Mouse (Mus musculus) heart, embryonic 15.5 days (tissue): ENCODE measurements around the gene Ppox. TPM values are rescaled to one million over a fixed set of nuclear protein-coding genes. Genes with fewer than 3 reads are reported as not detected.

ENCODE experiments used
- ATAC-seq: fragments of 200-750 bp; cut with Nextera tagmentation; replicated peaks from 2 replicates; pipeline ENCODE4 v1.8.0; 2017; ENCODE audit warnings: low read depth, moderate TSS enrichment; ENCODE audit not compliant: insufficient number of reproducible peaks, insufficient read depth, low FRiP score
- H3K27ac ChIP-seq: fragments of 300-500 bp; sonication (generic); 2 replicates; pipeline ENCODE4 v1.5.1; 2015; ENCODE audit warnings: mild to moderate bottlenecking, inconsistent platforms
- H3K27me3 ChIP-seq: fragments of 300-500 bp; sonication (generic); 2 replicates; pipeline ENCODE4 v1.6.1; 2015; ENCODE audit warnings: inconsistent platforms
- H3K36me3 ChIP-seq: fragments of 300-500 bp; sonication (generic); 2 replicates; pipeline ENCODE4 v1.6.1; 2015; ENCODE audit warnings: mild to moderate bottlenecking, inconsistent platforms
- H3K4me1 ChIP-seq: fragments of 300-500 bp; sonication (generic); replicated peaks from 2 replicates; pipeline ENCODE4 v1.6.1; 2015; ENCODE audit warnings: inconsistent platforms
- H3K4me2 ChIP-seq: fragments of 300-500 bp; sonication (generic); 2 replicates; pipeline ENCODE4 v1.6.1; 2015; ENCODE audit warnings: inconsistent platforms, mild to moderate bottlenecking, moderate library complexity
- H3K4me3 ChIP-seq: fragments of 300-500 bp; sonication (generic); 2 replicates; pipeline ENCODE4 v1.5.1; 2015; ENCODE audit warnings: mild to moderate bottlenecking, inconsistent platforms
- H3K9ac ChIP-seq: fragments of 300-500 bp; sonication (generic); 2 replicates; pipeline ENCODE4 v1.6.1; 2015; ENCODE audit warnings: mild to moderate bottlenecking, inconsistent platforms
- H3K9me3 ChIP-seq: fragments of 300-500 bp; sonication (generic); replicated peaks from 2 replicates; pipeline ENCODE4 v1.6.1; 2016; ENCODE audit warnings: inconsistent platforms
- WGBS: fragments of 180-500 bp; shearing (Covaris S2); methylation state at CpG from one replicate; pipeline ENCODE4 v1.1.7; 2015; ENCODE audit warnings: mixed read lengths; 5-methylcytosine and 5-hydroxymethylcytosine counted together
- polyA plus RNA-seq: library from polyadenylated mRNA; unstranded; fragments of >200 nt; fragmentation: Nextera tagmentation; extraction: Ambion mirVana; gene quantifications from 2 replicates; pipeline ENCODE4 v1.2.1, GENCODE M21; 2015

Gene Ppox
- polyA plus RNA-seq, 1 experiment from 2014 or later: 32.7 TPM

DNA sequence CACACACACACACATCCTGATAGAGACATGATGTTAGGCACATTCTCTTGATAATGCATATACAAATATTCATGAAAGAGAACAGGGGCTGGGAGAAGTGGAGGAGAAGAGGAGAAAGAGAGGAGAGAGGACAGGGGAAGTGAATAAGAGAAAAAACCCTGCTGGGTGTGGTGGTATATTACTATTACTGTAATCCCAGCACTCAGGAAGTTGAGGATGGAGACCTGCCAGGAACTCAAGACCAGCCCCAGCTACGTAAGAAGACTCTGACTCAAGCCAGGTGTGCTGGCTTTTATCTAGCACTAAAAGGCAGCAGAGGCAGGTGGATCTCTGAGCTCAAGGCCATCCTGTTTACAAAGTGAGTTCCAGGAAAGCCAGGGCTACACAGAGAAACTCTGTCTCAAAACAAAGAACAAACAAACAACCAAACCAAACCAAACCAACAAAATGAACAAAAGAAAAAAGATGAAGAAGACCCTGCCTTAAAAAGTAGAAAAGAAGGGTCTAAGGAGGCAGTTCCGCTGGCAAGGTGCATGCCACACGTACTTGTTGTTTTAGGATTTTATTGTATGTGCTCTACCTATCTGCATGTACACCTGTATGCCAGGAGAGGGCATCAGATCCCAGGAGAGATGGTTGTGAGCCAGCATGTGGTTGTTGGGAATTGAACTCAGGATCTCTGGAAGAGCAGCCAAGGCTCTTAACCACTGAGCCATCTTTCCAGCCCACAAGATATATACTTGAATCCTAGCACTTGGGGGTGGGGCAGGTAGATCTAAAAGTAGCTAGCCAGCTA lies 17.1 kb downstream of the Ppox start:
- Histone ChIP-seq H3K4me3 (no peak overlapping the region), H3K27ac (peak overlapping the region; percentile 96), H3K9ac (no peak overlapping the region), H3K27me3 (no peaks in the 10 kb centered on the region), H3K36me3 (no peaks in the 10 kb centered on the region), H3K4me1 (peaks cover 22% of the 10 kb centered on the region), H3K9me3 (no peaks in the 10 kb centered on the region), H3K4me2 (peak overlapping the region; percentile 67)
- WGBS: 70% methylated on average over 3 of the region's 3 CpGs
- no peak; the same call in 1 of the 2 replicates for ATAC-seq

DNA sequence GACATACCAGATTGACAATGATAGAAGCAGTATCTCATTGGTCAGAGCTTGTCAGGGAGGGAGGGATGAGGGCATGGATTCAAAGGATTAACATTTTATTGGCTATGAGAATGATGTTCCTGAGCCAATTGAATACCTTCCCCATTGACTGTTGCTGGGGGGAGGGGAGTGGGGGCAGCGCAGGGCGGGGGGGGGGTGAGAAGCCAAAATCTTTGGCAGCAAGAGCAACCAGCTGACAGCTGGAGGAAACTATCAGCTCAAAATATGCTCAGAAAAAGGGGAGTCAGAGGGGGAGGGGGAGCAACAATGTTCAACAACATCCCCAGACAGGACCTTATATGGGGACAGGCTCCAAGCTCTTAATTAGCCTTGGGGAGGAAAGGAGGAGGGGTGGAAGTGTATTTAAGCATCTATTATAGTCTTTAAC lies 17.8 kb downstream of the Ppox start:
- no peaks in the 10 kb centered on the region for H3K36me3 ChIP-seq
- peak overlapping the region; percentile 34; the same call in 1 of the 2 replicates for H3K4me3 ChIP-seq
- 0% methylated on average over 2 of the region's 2 CpGs for WGBS
- no peaks in the 10 kb centered on the region for H3K9me3 ChIP-seq
- ATAC-seq: peak; percentile 84
- no peak overlapping the region for H3K9ac ChIP-seq
- H3K4me1 ChIP-seq: peaks cover 23% of the 10 kb centered on the region
- no peaks in the 10 kb centered on the region for H3K27me3 ChIP-seq
- H3K4me2 ChIP-seq: peak overlapping the region; percentile 67
- H3K27ac ChIP-seq: peak overlapping the region; percentile 96

DNA sequence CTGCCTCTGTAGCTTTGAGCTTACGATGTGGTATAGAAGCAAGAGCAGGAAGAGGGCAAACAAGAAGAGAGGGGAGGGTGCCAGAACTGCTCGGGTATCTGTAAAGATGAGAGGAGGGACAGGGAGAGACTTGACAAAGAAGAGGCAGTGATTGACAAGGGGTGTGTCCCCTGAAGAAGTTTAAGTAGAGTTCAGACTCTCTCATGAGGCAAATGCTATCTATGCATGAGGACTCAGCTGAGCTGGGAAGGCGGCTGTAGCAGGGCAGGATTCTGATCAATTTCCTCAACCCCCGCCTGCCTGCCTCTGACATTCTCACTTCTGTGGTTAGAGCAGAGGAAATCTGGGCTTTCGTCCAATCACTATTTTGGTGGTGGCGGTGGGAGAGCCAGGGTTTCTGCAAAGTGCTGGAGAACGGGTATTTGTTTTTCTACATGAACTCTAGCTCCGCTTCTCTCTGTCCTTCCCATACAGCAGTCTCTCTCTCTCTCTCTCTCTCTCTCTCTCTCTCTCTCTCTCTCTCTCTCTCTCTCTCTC lies 18.3 kb downstream of the Ppox start:
- no peaks in the 10 kb centered on the region; the same call in 1 of the 2 replicates for H3K36me3 ChIP-seq
- H3K9ac ChIP-seq: peak overlapping the region; percentile 34; the same call in 1 of the 2 replicates
- H3K4me1 ChIP-seq: peaks cover 23% of the 10 kb centered on the region
- H3K4me2 ChIP-seq: peak overlapping the region; percentile 67
- peak overlapping the region; percentile 34 for H3K4me3 ChIP-seq
- no peaks in the 10 kb centered on the region for H3K9me3 ChIP-seq
- H3K27ac ChIP-seq: peak overlapping the region; percentile 96
- H3K27me3 ChIP-seq: no peaks in the 10 kb centered on the region
- WGBS: 1% methylated on average over 8 of the region's 8 CpGs
- ATAC-seq: peak; percentile 83

DNA sequence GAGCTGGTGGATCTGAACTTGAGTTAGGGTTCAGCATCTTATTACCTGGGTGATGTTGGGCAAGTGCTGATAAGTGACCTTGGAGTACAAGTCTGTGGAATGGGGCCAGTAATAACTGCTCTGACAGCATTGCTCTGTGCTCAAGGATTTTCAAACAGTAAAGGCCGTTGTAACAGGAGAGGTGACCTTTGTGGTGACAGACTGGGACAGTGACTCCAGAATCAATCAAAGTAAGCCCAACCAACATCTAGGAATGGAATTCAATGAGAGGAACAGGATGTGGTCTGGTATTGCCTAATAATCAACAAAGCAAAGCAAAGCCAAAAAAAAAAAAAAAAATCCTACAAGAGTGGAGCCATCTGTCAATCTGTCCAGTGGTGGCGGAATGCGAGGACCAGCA lies 20.7 kb downstream of the Ppox start:
- Histone ChIP-seq H3K27me3 (no peaks in the 10 kb centered on the region), H3K9me3 (no peaks in the 10 kb centered on the region), H3K27ac (no peak overlapping the region), H3K4me1 (peaks cover 23% of the 10 kb centered on the region), H3K4me2 (no peak overlapping the region), H3K4me3 (no peak overlapping the region), H3K36me3 (no peaks in the 10 kb centered on the region; the same call in 1 of the 2 replicates), H3K9ac (no peak overlapping the region)
- 67% methylated on average over 3 of the region's 3 CpGs for WGBS
- no peak for ATAC-seq

DNA sequence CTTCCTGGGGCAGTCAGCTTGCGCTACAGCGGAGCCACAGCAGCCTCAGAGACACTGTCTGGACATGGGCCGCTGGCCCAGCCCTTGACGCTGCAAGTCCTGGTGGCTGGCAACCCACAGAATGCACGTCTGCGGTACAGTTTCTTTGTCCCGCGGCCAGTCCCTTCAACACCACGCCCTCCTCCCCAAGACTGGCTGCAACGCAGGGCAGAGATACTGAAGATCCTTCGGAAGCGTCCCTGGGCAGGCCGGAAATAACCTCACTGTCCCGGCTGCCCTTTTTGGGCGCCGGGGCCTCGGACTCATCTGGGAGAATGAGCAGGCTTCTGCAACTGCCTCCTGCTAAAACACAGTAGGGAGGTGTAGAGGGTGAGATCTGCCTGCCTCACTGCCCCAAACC lies 22.1 kb downstream of the Ppox start:
- Histone ChIP-seq H3K4me1 (peaks cover 21% of the 10 kb centered on the region), H3K27me3 (no peaks in the 10 kb centered on the region), H3K36me3 (no peaks in the 10 kb centered on the region; the same call in 1 of the 2 replicates), H3K27ac (no peak overlapping the region), H3K9ac (no peak overlapping the region), H3K9me3 (no peaks in the 10 kb centered on the region), H3K4me3 (no peak overlapping the region), H3K4me2 (no peak overlapping the region)
- WGBS: 55% methylated on average over 17 of the region's 17 CpGs
- ATAC-seq: no peak

DNA sequence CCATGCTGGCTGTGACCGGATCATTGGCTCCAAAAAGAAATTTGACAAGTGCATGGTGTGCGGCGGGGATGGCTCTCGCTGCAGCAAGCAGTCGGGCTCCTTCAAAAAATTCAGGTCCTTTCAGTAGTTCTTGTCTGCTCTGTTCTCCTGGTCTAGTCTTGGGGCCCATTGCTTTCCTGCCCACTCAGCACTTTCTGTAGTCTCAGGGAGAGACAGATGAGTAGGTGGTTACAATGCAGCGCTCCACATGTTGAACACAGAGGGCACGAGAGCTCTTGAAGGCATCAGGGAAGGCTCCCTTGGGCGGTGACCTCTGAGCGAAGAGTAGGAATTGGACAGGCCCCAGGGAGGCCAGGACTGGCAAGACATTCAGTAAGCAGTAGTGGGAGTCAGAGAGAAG lies 23.2 kb downstream of the Ppox start:
- Histone ChIP-seq H3K4me2 (no peak overlapping the region), H3K27me3 (no peaks in the 10 kb centered on the region), H3K4me3 (no peak overlapping the region), H3K36me3 (no peaks in the 10 kb centered on the region; the same call in 1 of the 2 replicates), H3K9ac (no peak overlapping the region), H3K4me1 (peaks cover 17% of the 10 kb centered on the region), H3K9me3 (no peaks in the 10 kb centered on the region), H3K27ac (no peak overlapping the region)
- 83% methylated on average over 9 of the region's 9 CpGs for WGBS
- ATAC-seq: no peak

DNA sequence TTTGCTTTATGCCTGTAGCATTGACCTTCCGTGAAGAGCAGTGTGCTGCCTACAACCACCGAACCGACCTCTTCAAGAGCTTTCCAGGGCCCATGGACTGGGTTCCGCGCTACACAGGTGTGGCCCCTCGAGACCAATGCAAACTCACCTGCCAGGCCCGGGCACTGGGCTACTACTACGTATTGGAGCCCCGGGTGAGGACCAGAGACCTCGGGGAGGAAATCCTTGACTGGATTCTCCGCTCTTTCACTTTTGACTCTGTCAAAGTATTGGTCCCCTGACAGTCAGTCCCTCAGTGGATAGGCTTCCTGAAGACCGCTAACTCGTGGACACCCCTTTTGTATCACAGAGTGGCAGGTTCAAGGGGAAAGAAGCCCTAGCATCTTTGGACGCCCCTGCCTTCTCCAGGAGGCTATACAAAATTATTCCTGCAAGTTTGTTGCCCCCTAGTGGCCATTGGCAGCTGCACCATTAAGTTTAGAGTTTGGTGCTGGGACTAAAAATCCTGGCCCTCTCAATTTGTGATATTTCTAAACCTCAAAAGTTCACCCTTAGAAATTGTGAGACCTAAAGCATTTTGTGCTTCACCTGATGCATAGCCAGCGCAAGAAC lies 23.9 kb downstream of the Ppox start:
- no peaks in the 10 kb centered on the region for H3K27me3 ChIP-seq
- no peaks in the 10 kb centered on the region for H3K9me3 ChIP-seq
- WGBS: 53% methylated on average over 15 of the region's 15 CpGs
- H3K4me2 ChIP-seq: no peak overlapping the region
- peaks cover 18% of the 10 kb centered on the region for H3K4me1 ChIP-seq
- no peaks in the 10 kb centered on the region; the same call in 1 of the 2 replicates for H3K36me3 ChIP-seq
- H3K27ac ChIP-seq: no peak overlapping the region
- ATAC-seq: no peak
- H3K4me3 ChIP-seq: no peak overlapping the region
- no peak overlapping the region for H3K9ac ChIP-seq

DNA sequence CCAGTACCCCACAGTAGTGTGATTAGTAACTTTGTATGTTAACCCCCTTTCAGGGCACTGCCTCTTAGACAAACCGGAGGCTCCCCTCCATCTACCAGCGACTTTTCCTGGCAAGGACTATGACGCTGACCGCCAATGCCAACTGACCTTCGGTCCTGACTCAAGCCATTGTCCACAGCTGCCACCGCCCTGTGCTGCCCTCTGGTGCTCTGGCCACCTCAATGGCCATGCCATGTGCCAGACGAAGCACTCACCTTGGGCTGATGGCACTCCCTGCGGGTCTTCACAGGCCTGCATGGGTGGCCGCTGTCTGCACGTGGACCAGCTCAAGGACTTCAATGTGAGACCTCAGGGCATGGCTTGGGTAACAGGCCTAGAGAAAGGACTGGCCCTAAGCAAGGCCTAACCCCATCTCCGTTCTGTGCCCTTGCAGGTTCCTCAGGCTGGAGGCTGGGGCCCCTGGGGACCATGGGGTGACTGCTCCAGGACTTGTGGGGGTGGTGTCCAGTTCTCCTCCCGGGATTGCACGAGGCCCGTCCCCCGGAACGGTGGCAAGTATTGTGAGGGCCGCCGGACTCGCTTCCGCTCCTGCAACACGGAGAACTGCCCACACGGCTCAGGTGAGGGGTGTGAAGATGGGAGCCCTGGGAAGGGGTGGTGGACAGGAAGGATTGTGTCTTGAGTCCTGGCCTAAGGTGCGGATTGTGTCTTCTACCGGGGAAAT lies 24.7 kb downstream of the Ppox start:
- H3K9me3 ChIP-seq: no peaks in the 10 kb centered on the region
- 85% methylated on average over 24 of the region's 24 CpGs for WGBS
- H3K4me3 ChIP-seq: no peak overlapping the region
- H3K4me1 ChIP-seq: peaks cover 24% of the 10 kb centered on the region
- H3K9ac ChIP-seq: no peak overlapping the region
- no peak overlapping the region for H3K4me2 ChIP-seq
- H3K36me3 ChIP-seq: no peaks in the 10 kb centered on the region; the same call in 1 of the 2 replicates
- H3K27ac ChIP-seq: no peak overlapping the region
- no peaks in the 10 kb centered on the region for H3K27me3 ChIP-seq
- no peak for ATAC-seq

DNA sequence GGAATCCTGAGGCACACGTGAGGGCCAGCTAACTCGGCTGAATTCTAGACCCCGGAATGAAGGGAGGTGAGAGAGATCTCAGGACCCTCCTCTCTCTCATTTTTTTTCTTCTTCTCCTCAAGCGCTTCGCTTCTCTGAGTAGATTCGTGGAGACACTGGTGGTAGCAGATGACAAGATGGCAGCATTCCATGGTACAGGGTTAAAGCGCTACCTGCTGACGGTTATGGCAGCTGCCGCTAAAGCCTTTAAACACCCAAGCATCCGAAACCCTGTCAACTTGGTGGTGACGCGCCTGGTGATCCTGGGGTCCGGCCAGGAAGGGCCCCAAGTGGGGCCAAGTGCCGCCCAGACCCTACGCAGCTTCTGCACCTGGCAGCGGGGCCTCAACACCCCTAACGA lies 28.6 kb downstream of the Ppox start:
- Histone ChIP-seq H3K9me3 (no peaks in the 10 kb centered on the region), H3K27ac (peak overlapping the region; percentile 77), H3K27me3 (peaks cover 3% of the 10 kb centered on the region; the same call in 1 of the 2 replicates), H3K4me1 (peaks cover 42% of the 10 kb centered on the region), H3K4me2 (peak overlapping the region; percentile 63), H3K9ac (peak overlapping the region; percentile 43), H3K4me3 (peak overlapping the region; percentile 42), H3K36me3 (no peaks in the 10 kb centered on the region)
- ATAC-seq: no peak
- 58% methylated on average over 17 of the region's 17 CpGs for WGBS

DNA sequence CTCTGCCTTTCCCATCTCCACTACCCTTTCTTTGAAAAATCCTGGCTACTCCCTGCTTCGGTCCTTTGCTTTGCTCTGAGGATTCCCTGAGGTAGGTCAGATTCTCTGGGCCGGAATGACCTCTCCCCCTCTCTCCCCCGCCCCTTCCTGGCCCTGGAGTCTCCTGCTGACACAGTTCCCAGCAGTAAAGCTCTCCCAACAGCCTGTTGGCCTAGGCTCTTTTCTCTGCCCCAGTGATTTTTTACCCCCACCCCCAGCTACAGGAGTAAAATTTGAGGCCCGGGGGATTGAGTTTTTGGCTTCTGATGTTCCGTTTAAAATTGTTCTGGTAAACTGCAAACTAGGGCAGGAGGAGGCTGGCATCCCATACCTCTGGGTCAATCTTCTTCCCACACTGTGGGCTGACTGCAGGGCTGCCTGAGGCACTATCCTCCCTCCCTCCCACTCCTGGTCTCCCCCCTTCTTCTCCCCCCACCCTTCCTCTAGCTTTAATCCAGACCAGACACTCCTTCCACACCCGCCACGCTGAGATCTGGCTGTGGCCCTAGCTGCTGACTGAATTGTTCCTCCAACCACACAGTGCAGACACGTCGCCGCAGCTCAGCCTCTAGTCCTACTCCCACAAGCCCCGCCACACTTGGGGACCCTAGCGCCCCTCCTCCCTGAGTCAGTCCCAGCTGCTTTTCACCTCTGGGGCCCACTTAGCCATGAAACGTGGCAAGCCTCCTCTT lies 29.2 kb downstream of the Ppox start:
- H3K4me2 ChIP-seq: peak overlapping the region; percentile 63
- no peaks in the 10 kb centered on the region for H3K36me3 ChIP-seq
- H3K4me3 ChIP-seq: peak overlapping the region; percentile 42
- H3K9me3 ChIP-seq: no peaks in the 10 kb centered on the region
- WGBS: 20% methylated on average over 13 of the region's 13 CpGs
- peak; percentile 27; the same call in 1 of the 2 replicates for ATAC-seq
- peak overlapping the region; percentile 43 for H3K9ac ChIP-seq
- peaks cover 3% of the 10 kb centered on the region; the same call in 1 of the 2 replicates for H3K27me3 ChIP-seq
- peaks cover 44% of the 10 kb centered on the region for H3K4me1 ChIP-seq
- H3K27ac ChIP-seq: peak overlapping the region; percentile 77
